Mouse (Mus musculus) CD8-positive naive resting alpha-beta T cell, adult 2 months (primary cell): Measurements from ENCODE around the gene Cd47.

Experiments
- DNase-seq, 2 experiments: peaks; one replicate each; pipeline ENCODE4 v3.0.0; 2022; ENCODE audit warnings: low read depth in 2 of 2, low spot score in 2 of 2

Cd47 gene

GRCm38 (mm10) chr16:49906066-49906465 lies 105.7 kb downstream of the Cd47 start:
- no peak for DNase-seq

- DNase-seq = no peak
Measured at GRCm38 (mm10) chr16:49906940-49907339, 106.6 kb downstream of the Cd47 start.

GRCm38 (mm10) chr16:49907356-49907755 lies 107.0 kb downstream of the Cd47 start:
- no peak for DNase-seq

GRCm38 (mm10) chr16:49909536-49909935 lies 109.2 kb downstream of the Cd47 start:
- DNase-seq = no peak

DNA sequence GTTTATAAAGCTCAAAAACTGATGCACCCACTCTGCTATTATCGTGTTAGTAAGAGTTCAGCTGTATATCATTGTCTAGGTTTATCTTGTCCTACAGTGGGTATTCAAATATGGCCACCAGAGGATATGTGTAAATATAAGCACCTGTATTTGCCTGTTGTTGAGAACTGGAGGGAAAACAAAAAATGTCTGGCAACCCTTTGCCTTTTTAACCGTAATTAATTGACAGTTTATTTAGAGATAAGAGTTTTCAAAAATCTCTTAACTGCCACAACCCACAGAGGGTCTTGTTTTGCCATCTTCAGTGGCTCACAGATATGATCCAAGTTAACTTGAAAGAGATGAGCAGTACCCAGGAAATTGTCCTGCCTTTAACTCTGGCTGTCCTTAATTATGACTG lies 113.8 kb downstream of the Cd47 start:
- no peak for DNase-seq

DNA sequence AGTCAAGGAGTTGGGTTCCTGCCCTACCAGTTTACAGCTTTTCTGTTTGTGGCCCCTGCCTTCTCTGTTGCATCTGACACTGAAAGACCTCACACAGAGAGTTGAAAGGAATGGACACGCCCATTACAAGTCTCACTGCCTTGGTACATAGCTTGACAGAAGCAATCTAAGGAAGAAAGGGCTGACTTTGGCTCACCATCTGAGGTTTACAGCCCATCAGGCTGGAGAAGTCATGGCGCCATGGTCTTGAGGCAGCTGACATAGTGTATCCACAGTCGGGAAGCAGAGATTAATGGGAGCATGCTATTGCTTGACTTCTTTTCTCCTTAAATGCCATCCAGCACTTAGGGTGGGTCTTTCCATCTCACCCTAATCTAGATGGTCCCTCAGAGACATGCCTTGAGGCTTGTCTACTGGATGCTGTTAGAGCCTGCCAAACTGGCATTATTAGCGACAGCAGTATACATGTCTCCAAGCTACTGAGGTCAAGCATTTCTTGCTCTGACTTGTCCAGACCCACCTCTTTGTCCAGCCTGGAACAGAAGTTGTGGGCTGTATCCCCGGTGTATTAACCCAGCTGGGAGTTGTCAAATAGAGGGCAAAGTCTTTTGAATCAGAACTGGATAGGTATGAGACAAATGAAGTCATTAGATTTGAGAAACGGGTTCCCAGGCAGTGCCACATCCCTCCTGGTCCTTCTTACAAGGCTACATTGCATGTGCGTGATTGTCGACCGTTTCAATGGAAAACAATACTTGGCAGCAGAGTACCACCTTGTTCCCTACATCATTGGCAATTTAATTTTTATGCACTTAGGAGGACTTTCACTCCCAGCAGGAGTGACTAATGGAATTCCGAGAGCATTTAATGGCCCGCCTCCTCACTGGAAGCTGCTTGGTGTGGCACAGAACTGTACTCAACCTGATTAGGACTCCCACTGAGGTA lies 115.5 kb downstream of the Cd47 start:
- DNase-seq = no peak

GRCm38 (mm10) chr16:49920191-49920590 lies 119.9 kb downstream of the Cd47 start:
- no peak for DNase-seq

- DNase-seq = no peak
Measured at GRCm38 (mm10) chr16:49921677-49922076, 121.3 kb downstream of the Cd47 start.

GRCm38 (mm10) chr16:49922098-49922497 lies 121.8 kb downstream of the Cd47 start:
- DNase-seq = no peak

- DNase-seq = no peak
Measured at GRCm38 (mm10) chr16:49923720-49924119, 123.4 kb downstream of the Cd47 start.

DNA sequence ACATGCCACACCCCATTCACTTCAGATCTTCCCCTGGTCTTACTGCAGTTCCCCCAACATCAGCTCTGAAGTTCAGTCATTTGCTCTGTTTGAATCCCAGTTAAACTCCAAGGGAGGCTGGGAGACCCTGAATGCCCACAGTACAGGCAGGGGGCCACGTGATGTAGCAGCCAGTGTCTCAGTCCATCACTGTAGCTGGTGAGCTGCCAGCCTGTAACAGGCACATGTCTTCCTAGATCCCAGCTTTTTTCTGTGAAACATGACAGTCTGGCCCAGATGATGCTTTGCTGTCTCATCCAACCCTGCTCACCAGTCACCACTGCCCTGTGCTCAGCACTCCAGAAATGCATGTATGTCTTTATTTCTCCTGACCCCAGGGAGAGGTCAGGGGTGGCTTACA lies 124.6 kb downstream of the Cd47 start:
- no peak for DNase-seq

DNA sequence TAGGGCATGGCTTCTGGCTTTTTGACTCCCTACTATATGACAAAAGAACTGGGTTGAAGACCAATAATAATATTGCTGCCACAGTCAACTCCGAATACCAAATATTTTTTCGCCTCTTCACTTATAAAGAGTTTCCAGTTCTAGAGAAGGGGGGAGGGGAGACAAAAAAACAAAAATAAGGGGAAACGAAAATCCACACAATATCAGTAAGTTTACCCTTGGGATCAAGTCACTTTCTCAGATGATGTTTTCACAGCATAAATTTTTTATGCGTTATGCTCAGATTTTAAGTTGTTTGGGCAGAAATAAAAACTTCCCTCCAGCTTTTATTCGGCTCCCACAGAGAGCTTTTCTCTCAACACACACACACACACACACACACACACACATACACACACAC lies 132.9 kb downstream of the Cd47 start:
- DNase-seq = no peak

DNA sequence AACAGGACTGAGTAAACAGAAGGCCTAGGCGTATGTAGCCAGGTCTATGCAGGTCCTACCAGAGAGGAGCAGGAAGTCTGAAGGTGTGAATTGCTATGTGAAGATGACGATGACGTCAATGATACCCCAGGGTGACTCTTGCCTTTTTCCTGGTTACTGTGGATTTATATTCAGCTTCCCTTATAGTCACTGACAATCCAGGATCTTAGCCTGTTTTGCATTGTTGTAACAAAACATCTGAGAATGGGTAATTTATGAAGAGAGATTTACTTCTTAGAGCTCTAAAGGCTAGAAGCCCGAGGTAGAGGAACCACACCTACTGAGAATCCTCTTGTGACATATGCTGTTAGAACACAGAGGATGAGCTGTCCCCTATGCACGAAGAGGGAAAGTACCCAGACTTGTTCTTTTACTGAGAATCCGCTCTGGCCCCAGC lies 135.7 kb downstream of the Cd47 start:
- DNase-seq = no peak

- no peak for DNase-seq
Measured at GRCm38 (mm10) chr16:49936793-49937192, 136.5 kb downstream of the Cd47 start.

DNA sequence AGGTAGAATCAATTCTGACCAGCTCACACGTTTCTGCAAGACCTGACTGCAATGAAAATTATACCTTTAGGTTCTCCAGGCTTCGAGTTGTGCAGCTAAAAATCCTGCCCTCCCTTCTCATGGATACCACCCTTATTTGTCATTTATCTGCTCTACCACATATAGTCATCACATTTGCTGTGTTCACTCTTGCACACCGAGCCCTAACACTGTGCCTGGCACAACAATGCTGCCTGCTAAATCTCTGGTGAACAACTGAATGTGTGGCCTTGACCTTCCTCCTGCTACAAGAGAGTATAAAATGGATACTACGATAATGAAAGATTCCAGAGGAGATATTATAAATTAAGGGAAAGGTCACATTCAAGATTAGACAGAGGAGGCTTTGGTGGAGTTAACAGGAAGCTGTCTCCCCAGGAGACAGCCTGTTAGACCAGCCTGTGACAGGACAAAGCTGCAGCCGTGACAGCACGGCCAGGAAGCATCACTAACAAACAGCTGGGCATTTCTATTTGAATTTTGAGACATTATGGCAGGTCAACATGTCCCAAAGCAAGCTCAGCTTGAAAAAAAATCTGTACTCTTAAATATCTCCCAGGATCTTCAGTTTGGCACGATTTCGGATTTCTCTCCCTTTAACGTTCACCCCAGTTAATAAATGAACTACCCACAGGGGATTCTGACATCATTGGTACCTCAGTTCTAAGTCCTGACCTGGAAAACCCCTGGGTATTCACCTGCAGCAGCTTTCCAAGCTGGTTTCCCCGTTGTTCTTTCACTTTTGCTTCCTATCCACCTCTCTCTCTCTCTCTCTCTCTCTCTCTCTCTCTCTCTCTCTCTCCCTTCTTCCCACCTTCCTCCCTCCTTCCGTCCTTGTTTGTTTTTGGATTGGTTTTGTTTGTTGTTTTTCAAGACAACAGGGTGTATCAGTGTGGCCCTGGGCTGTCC lies 137.2 kb downstream of the Cd47 start:
- no peak for DNase-seq

- no peak for DNase-seq
Measured at GRCm38 (mm10) chr16:49938483-49939301, 138.4 kb downstream of the Cd47 start.

DNA sequence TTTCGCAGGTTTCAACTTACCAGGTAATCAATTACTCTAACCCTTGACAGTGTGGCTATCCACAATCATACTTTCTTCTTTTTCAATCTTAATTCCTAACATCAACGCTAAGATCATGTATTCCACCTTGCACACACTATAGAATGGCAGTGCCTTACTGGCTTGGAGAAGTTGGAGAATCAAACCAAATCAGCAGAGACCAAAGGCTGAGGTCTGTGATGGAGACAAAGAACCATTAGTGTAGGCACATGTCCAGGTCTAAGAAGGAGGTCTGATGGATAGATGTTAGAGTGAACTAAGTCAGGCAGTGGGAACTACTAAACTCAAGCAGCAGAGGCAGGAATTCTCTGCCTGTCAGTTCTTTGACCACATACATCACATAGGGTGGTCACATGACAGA lies 139.0 kb downstream of the Cd47 start:
- no peak for DNase-seq

GRCm38 (mm10) chr16:49940473-49940872 lies 140.1 kb downstream of the Cd47 start:
- no peak for DNase-seq

DNA sequence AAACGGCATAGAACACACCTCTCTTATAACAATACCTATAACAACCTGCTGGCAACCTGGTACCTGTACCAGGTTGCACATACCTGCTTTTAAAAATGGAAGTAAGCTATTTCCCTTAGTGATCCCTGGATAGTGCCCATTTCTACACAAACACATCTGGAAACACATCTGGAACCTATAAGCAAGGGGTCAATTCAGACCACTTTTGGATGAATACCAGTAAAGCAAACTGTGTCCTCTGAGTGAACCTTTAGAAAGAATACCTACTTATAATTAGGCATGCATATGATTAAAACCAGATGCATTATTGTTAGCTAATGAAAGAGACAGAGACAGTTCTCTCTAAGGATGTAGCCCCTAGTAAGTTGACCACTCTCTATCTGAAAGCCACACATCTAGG lies 140.7 kb downstream of the Cd47 start:
- DNase-seq = no peak

DNA sequence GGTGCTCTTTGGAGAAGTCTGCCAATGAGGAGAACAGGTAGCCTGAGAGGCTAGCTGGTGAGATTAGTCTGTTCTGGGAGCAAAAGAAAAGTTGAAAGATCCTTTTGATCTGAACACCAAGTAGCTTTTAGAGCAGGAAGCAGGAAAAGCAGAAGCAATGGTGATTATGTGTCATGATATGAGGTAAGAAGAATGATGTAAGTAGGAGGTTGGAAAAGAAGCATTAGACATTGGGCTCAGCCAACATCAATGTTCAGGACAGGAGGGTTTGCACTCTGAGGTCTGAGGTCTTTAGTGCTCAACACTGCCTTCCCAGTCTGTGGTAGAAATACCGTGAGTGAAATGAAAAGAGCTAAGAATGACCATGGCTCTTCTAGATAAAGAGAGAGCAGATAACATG lies 143.4 kb downstream of the Cd47 start:
- no peak for DNase-seq

- no peak for DNase-seq
Measured at GRCm38 (mm10) chr16:49945084-49945483, 144.8 kb downstream of the Cd47 start.
